Mouse (Mus musculus) A20 (cell line): ENCODE data around the gene Gucy1b2.

ENCODE experiments used
- DNase-seq: peaks from one replicate; pipeline ENCODE4 v3.0.0-alpha.2; 2011; ENCODE audit warnings: low read depth, low spot score

Gene Gucy1b2

DNA sequence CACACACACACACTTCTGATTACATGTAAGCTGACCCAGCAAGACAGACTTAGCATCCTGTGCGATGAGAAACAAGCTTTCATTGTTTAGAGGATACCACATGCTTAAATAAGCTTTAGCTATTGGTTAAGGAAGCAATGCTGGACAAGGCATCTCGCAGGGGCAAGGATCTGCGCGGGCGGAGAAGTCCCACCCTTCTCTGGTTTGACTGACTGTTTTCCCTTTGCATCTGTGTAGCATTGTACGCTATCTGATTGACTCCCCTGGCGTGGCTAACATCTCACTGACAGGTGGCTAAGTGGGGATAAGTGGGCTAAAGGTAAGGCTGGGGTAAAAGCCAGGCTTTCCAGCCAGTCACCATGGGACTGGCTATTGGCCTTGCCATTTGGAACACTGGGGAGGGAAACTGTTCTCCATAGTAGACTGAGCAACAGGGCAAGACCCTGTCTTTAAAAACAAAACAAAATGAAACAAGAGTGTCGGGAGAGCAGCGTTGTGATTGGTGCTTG lies at the start of gene Gucy1b2:
TSS of gene Gucy1b2 (minus strand) at position 51 of the 509 bp plus-strand sequence.
- no peak for DNase-seq

DNA sequence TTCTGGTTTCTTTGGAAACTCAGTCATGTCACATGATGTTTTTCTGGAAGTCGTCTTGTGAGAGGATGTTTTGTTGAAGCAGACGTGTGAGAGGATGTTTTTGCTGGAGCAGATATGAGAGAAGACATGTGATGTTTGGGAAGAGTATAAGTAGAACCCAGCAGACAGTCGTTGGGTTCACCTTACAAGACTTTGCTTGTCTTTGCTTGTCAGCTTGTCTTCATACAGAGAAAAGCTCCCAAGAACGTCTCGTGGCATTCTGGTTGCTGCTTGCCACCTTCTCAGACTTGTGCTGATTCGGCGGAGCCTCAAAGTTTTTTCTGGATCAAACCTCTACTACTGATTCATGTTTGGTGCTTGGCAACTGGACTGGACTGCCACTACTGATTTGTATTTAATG lies 41.3 kb upstream of the Gucy1b2 start:
- DNase-seq, result no peak

GRCm38 (mm10) chr14:62496501-62496900 lies 40.4 kb upstream of the Gucy1b2 start:
- DNase-seq, result no peak

DNA sequence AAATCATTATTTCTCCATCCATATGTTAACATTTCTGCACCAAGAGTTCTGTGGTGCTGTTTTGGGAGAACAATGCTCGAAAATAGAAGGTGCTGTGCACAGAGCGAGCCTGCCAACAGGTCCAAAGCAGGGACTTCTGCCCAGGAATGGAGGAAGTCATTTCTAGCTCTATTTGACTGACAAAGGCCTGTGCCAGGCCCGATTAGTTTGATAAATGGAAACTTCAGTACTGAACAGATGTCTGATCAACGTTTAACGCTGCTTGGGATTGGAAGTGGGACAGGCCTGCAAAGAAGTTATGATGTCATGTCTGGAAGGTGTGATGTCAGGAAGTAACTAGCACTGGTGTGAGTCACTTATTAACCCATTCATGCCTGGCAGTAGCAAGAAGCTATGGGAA lies 37.4 kb upstream of the Gucy1b2 start:
- no peak for DNase-seq

- peak; percentile 77 for DNase-seq
Observed at GRCm38 (mm10) chr14:62492196-62492850, 36.2 kb upstream of the Gucy1b2 start.

DNA sequence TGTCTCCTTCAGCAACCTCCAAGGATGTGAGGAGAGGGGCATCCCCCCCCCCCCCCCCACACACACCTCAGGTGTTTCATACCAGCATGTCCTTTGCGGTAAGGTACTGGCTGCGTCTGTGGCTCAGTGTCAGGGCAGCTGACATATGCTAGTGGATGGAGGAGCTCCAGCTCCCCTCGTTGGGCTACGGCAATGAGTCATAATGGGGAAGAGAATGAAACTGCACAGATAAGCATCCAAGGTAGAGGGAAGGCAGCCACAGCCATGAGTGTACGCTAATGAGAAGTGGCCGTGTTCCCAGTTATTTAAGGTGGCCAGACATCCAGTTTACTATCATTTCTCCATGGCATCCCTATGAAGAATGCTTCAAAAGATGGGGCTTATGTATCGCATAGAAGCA lies 32.2 kb upstream of the Gucy1b2 start:
- no peak for DNase-seq

- no peak for DNase-seq
Observed at GRCm38 (mm10) chr14:62481381-62481780, 25.3 kb upstream of the Gucy1b2 start.

DNA sequence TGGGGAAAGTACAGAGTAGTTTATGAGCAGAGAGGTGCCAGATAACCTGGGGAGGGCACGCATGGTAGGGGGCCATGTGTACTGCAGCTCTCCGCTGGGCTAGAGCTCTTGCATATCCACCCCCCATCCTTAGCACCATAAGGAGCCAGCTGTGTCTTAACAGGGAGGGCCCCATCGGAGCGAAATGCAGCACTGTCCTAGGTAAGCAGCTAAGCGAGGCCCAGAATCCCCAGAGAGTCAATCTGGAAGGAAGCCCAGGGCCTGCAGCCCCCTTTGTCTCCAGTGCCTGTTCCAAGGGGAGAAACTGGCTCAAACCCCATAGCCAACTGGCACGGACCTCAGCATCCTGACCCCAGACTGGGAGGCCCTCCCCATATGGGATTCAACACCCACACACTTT lies 23.3 kb upstream of the Gucy1b2 start:
- DNase-seq, result no peak

- DNase-seq, result peak; percentile 14
Observed at GRCm38 (mm10) chr14:62474481-62474880, 18.4 kb upstream of the Gucy1b2 start.

GRCm38 (mm10) chr14:62472061-62472460 lies 16.0 kb upstream of the Gucy1b2 start:
- no peak for DNase-seq

- DNase-seq, result no peak
Observed at GRCm38 (mm10) chr14:62468753-62469125, 12.7 kb upstream of the Gucy1b2 start.

DNA sequence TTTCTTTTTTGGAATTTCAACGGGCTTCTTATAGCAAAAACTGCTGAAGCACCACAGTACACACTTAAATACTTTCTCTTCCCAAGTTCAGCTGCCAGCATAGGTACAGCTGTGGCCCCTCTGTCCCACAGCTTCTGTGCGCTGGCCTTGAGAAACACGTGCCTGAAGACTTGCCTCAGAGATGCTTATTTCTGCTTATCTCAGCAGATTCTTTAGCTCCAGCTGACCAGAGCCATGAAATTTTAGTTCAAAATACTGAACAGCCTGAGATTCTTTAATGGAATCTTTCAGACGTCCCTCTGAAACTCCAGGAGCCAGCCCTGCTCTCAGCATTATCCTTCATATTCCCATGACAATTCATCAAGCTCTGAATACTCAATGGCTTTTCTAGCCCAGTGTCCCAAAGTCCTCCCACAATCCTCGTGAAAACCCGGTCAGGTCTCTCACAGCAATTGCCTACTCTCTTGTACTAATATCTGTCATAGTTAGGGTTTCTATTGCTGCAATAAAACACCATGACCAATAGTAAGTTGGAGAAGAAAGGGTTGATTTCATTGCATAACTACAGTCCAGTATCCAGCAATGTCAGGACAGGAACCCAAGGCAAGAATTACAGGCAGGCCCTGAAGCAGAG lies 12.1 kb upstream of the Gucy1b2 start:
- no peak for DNase-seq

DNA sequence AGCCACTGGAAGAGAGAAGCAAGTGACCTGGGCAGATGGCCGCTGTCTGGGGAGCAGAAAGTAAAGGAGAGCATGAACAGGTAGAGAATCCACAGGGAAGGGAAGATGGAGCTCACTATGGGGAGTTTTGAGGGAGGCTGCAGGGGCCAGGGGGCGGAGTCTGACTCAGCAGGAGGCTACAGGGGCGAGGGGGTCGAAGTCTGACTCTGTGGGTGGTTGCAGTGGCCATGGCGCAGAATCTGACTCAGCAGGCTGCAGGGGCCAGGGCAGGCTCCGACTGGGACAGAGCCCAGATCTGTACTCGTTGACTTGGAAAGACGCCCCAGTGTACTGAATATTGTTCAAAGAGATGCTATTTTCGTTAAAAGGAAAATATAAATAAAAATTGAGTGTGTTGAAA lies 8.9 kb upstream of the Gucy1b2 start:
- DNase-seq, result no peak

- DNase-seq, result no peak
Observed at GRCm38 (mm10) chr14:62459541-62459940, 3.5 kb upstream of the Gucy1b2 start.

DNA sequence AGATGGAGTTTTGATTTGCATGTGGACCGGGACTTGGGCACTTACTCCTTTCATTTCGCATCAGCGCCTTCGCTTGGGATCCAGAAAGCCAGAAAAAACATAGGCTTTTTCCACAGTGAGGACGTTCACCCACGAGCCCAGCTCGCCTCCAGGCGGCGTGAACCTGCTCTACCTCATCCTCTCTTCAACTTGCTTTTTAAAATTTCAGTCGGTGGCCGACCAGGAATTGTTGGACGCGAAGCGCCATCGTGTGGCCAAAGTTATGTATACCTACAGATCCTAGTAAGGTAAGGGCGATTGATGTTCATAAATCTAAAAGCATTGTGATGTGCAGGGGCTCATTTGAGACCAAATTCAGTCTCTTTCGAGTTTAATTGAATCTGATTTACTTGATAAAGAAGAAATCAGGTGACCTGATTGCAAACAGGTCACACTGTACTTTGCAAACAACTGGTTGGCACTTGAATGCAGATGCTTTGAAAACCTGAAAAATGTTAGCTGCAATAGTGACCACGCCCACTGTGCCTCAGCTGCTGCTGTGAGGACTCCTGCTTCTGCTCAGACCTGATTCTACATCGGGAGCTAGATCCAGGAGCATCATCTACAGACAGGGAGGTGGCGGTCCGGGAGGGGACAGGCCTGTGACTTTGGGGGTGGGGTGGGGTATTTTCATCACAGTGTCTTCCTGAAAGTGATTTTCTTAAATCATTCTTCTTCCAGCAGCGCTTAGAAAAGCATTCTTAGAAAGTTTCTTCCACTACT lies 1.5 kb upstream of the Gucy1b2 start:
- DNase-seq, result peak; percentile 87

DNA sequence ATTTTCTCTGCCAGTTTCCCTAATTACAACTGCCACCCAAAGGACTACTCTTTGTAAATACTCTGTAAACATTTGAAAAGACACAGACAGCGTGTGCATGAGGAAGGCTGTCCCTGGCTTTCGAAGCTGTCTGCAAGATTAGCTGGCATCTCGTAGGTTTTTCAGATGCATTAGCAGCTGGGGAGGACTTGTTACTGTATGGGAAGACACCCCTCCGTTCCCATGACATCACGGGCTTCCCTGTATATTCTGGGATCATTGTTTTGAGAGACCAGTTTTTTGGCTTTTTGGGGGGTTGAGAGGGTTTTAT lies 564 bp downstream of the Gucy1b2 start:
- no peak for DNase-seq

DNA sequence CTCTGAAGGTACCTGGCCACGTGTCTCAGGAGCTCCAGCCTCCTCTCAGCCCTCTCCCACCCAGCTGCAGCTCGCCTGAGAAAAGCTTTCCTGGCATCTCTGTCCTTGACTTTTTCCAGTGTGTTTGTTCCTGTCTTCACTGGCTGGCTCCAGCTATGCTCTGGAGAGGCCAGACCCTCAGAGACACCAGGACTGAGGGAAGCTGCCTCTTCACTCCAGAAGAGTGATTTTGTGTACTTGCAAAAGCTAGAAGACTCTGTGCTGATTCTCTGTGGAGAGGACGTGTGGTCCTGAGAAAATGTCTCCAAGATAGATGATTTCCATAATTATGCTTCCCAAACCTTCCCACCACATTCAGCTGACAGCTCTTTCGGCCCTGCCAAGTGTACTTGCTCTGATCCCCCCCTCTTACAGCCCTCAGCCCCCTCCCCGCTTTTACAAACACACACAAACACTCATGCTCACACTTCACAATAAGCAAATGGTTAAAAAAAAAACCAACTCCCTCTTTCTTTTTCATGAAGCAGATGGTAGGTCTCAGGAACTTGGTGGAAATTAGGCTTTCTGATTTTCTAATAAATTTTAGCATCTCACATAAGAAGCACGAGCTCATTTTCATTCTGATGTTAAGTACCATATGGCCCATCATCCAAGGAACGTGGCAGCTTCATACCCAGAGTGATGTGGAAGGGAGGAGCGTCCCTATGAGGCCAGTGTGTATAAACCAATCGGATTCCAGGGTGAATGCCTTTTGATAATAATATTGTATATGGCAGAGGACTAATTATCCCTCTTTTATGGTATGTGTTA lies 1.1 kb downstream of the Gucy1b2 start:
- no peak for DNase-seq

DNA sequence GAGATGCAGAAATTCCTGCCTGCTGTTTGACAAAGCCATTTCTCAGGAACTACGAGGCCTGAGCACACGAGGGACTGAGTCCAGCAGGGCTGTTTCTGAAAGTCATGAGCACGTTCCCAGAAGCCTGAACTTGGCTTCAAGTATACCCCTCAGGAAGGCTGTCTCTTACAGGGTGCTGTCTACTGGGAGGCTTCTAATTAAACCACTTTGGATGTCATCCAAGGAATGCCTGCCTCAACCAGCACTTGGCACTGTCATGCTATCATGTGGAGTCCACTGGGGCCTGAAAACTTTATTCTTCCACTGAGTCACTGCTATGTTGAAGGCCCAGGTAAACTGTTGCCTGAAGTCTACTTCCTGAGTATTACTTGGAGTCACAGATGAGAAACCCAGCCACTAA lies 2.0 kb downstream of the Gucy1b2 start:
- no peak for DNase-seq

- DNase-seq, result no peak
Observed at GRCm38 (mm10) chr14:62453276-62453675, 2.8 kb downstream of the Gucy1b2 start.

DNA sequence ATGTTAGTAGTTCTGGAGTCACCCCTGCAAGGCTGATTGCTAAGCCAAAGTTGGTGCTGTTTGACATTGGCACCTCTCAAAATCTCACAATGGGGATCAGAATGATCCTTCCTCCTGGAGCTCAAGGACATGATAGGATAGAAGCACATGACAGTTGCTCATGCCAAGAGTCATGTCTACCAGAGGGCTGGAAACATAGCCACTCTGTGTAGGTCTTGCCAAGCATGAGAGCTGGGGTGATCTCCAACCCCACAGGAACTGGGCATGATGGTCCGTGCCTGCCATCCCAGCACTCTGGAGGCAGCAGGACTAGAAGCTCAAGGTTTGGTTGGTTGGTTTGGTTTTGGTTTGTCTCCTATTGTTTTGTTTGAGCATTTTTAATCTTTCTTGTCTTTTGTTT lies 5.4 kb downstream of the Gucy1b2 start:
- no peak for DNase-seq

DNA sequence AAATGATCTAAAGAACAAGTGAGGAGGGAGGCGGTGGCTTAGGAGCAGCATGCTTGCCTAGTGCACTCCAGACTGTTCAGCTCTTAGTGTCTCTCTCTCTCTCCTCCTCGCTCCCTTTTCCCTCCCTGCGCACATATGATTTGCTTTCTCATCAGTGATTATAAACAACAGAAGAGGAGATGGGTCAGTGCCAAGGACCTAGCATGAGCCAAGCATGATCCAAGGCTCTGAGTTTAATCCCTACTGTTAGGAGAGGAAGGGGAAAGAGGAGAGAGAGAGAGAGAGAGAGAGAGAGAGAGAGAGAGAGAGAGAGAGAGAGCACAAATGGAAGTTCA lies 8.9 kb downstream of the Gucy1b2 start:
- no peak for DNase-seq
